Mouse (Mus musculus) cerebellum, adult 2 months (tissue): Measurements from ENCODE around the gene Zdhhc24. TPM values are rescaled to one million over a fixed set of nuclear protein-coding genes. Genes with fewer than 3 reads are reported as not detected.
"Not testable (repeated sequence)": the region's sequence is repeated elsewhere in the genome, so short reads cannot be mapped to it uniquely, and the experiment has no call there.

Experiments used
- DNase-seq, 2 experiments: peaks; one replicate each; pipeline ENCODE4 v3.0.0; 2021
- H3K27ac ChIP-seq: fragments of 200-500 bp; 2 replicates; pipeline ENCODE4 v1.5.1; 2012; ENCODE audit warnings: low read length, control low read depth, inconsistent platforms; ENCODE audit not compliant: insufficient read depth
- H3K27me3 ChIP-seq: fragments of 200-500 bp; 2 replicates; pipeline ENCODE4 v1.6.1; 2012; ENCODE audit warnings: inconsistent platforms, mild to moderate bottlenecking, low read length, moderate library complexity; ENCODE audit not compliant: control insufficient read depth, insufficient read depth
- H3K4me1 ChIP-seq: fragments of 200-500 bp; 2 replicates; pipeline ENCODE4 v1.6.1; 2011; ENCODE audit warnings: low read length; ENCODE audit not compliant: control insufficient read depth, insufficient read depth
- H3K4me3 ChIP-seq: fragments of 200-500 bp; replicated peaks from 2 replicates; pipeline ENCODE3; 2011; ENCODE audit warnings: mild to moderate bottlenecking, low read depth, low read length, control low read depth; ENCODE audit not compliant: insufficient read depth
- CTCF ChIP-seq: fragments of 200-500 bp; IDR thresholded peaks from 2 replicates; pipeline ENCODE4 v1.5.1; 2011; ENCODE audit warnings: low read depth, mild to moderate bottlenecking, control low read depth, low read length, moderate library complexity, borderline replicate concordance; ENCODE audit not compliant: insufficient read depth
- POLR2A ChIP-seq: fragments of 200-500 bp; IDR thresholded peaks from 2 replicates; pipeline ENCODE4 v1.6.1; 2011; ENCODE audit warnings: low read length, control low read depth, borderline replicate concordance; ENCODE audit not compliant: insufficient read depth
- WGBS: fragments of 180-500 bp; shearing (Covaris S2); methylation state at CpG from one replicate; pipeline ENCODE4 v1.1.7; 2018; 5-methylcytosine and 5-hydroxymethylcytosine counted together
- polyA plus RNA-seq: library from polyadenylated mRNA; depleted of rRNA; stranded (reverse); fragments of >200 nt; gene quantifications from 2 replicates; pipeline ENCODE4 v1.2.3, GENCODE M21; 2012

Zdhhc24 gene
- polyA plus RNA-seq, 1 experiment, result 37.0 TPM

DNA sequence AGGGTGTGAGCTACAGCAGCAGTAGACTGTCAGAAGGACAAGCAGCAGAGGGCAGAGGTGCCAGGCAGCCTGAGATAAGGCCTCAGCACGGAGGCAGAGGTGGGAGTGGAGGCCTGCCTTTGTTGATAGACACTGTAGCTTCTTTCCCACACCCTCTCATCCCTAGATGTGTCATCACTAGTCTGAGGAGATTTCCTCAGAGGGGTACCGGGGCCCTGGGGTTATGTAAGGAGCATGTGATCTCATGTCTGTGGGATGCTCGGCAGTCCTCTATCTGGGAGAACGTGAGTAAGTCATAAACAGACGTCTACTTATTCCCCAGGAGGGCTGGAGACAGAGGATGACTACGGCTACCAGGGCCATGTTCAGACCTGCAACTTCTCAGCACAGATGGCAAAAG is 19.4 kb upstream of the Zdhhc24 start:
- no peak for DNase-seq
- H3K27ac ChIP-seq, result no peak overlapping the region
- no peaks in the 10 kb centered on the region for H3K27me3 ChIP-seq
- no peak overlapping the region for H3K4me3 ChIP-seq
- H3K4me1 ChIP-seq, result peaks cover 10% of the 10 kb centered on the region
- WGBS, result 61% methylated on average over 6 of the region's 6 CpGs
- no peak for TF ChIP-seq CTCF
- no peak for TF ChIP-seq POLR2A

DNA sequence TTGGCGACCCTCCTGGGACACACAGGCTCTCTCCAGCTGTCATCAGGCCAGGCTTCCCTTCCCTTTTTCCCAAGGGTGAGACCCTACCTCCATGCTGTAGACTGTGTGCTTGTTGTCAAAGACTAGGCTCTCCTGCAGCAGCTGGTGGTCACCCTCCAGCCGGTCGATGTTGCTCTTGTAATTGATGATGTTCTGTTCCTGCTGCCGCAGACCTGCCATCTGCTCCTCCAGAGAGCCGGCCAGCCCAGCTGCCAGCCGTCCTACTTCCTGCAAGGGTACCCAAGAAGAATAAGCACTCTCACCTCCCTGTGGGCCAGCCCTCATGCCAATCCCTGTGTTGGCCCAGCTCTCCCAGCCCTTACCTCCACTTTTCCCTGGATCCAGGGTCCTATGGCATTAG is 15.4 kb upstream of the Zdhhc24 start:
- H3K4me3 ChIP-seq, result no peak overlapping the region
- no peak overlapping the region for H3K27ac ChIP-seq
- 19% methylated on average over 6 of the region's 6 CpGs for WGBS
- DNase-seq, result no peak
- TF ChIP-seq POLR2A, result no peak
- TF ChIP-seq CTCF, result no peak
- no peaks in the 10 kb centered on the region for H3K27me3 ChIP-seq
- H3K4me1 ChIP-seq, result peaks cover 13% of the 10 kb centered on the region

DNA sequence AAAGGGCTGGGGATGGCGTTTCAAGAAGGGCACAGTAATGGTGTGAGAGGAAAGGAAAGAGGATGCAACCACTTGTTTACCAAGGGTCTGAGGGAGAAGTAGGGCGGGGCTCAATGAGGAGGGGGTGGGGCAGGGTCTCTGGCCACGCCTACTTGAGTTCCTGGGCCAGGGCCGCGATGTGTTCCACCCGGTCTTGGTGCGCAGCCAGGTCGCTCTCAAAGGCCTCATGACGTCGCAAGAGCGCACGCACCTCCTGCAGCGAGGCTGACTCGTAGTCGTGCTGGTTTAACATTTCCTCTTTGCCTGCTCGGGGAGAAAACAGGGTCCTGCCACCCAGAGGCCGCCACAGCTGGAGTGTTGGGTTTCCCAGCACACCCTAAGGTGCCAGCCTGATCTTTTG is 13.3 kb upstream of the Zdhhc24 start:
- no peak for TF ChIP-seq CTCF
- DNase-seq, result no peak
- no peak overlapping the region for H3K27ac ChIP-seq
- whole genome bisulfite sequencing, result 10% methylated on average over 17 of the region's 17 CpGs
- peaks cover 13% of the 10 kb centered on the region for H3K4me1 ChIP-seq
- no peaks in the 10 kb centered on the region for H3K27me3 ChIP-seq
- H3K4me3 ChIP-seq, result no peak overlapping the region

DNA sequence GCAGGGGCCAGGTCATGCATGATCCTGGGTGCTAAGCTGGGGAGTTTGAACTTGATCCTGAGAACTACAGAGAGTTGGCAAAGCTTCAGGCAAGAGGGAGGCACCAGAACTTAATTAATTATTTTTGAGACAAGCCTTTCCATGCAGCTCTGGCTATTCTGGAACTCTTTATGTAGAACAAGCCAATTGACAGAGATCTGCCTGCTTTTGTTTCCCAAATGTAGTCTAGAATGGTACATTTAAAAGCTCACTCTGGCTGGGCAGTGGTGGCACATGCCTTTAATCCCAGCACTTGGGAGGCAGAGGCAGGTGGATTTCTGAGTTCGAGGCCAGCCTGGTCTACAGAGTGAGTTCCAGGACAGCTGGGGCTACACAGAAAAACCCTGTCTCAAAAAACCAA is 3.9 kb upstream of the Zdhhc24 start:
- not testable (repeated sequence) for DNase-seq, H3K27me3 ChIP-seq, H3K4me1 ChIP-seq, H3K27ac ChIP-seq, H3K4me3 ChIP-seq
- 79% methylated on average over 1 of the region's 1 CpGs for WGBS

DNA sequence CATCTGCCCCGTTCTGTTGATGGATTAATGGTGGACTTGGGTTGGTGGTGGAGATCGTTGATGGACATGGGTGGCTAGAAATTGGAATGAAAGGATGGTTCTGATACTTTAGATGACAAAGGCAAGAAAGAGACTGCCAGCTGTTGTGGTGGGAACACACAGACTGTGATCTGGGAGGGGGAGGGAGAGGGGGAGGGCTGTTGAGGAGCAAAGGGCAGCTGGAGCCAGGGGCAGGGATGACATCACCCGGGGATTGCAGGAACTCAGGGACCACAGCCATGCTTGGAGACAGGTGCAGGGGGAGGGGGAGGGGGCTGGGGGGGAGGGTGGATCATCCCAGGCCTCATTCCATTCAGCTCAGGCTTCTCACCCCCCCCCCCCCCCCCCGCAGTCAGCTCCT is 2.2 kb upstream of the Zdhhc24 start:
- no peak for TF ChIP-seq CTCF
- no peak for TF ChIP-seq POLR2A
- H3K27ac ChIP-seq, result no peak overlapping the region
- 63% methylated on average over 4 of the region's 4 CpGs for WGBS

DNA sequence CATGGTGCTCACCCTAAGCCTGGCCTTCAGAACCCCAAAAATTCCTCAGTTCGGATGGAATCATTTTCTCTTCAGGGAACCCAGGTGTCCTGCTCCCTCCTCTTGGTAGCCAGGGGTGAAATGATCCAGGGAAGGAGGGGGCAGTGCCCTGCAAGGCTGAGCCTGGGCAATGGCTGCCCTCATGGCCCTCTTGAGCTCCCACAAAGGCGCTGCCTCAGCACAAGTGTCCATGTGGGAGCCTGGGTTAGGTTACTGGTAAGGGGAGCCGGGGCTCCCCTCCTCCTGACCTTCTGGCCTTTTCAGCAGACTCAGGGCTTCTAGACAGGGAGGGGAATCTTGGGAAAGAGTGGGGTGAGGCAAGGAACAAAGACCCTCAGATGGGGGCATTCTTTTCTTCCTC is 1.7 kb upstream of the Zdhhc24 start:
- Histone ChIP-seq H3K4me3 (no peak overlapping the region), H3K4me1 (0 out of 2 replicates have a peak, but pooled peaks cover 4% of the 10 kb centered on the region), H3K27me3 (no peaks in the 10 kb centered on the region), H3K27ac (no peak overlapping the region)
- TF ChIP-seq CTCF (no peak), POLR2A (no peak)
- DNase-seq, result no peak
- WGBS, result 72% methylated on average over 3 of the region's 3 CpGs

More for the DNA sequence above, 2.2 kb upstream of the Zdhhc24 start:
- Histone ChIP-seq H3K4me1 (0 out of 2 replicates have a peak, but pooled peaks cover 4% of the 10 kb centered on the region), H3K4me3 (no peak overlapping the region), H3K27me3 (no peaks in the 10 kb centered on the region)
- DNase-seq, result no peak

DNA sequence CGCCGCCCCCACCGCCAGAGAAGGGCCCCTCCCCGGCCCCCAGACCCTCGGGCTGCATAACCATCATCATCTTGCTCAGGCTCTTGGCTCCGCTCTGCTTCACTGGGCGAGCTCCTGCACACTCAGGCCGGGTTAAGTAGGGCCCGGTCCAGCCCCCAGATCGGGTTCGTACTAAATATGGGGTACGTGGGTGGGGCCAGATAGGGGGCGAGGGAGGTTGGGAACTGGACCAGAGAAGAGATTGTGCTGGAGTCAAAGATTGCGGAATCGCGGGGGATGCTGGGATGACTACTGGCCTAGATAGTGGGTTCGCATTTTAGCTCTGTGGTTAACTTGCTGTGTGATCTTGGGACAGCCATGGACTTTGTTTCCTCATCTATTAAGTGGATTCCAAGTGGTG is 683 bp upstream of the Zdhhc24 start, which contains the start of gene Actn3:
Gene Actn3, minus strand, starts transcription at position 125 of the 400 bp plus-strand sequence.
- Histone ChIP-seq H3K27me3 (no peaks in the 10 kb centered on the region), H3K4me3 (peak within 1 kb of the TSS; percentile 64), H3K27ac (no peak within 1 kb of the TSS), H3K4me1 (0 out of 2 replicates have a peak, but pooled peaks cover 4% of the 10 kb centered on the region)
- no peak for DNase-seq
- TF ChIP-seq POLR2A, result no peak
- 6% methylated on average over 17 of the region's 17 CpGs for WGBS

DNA sequence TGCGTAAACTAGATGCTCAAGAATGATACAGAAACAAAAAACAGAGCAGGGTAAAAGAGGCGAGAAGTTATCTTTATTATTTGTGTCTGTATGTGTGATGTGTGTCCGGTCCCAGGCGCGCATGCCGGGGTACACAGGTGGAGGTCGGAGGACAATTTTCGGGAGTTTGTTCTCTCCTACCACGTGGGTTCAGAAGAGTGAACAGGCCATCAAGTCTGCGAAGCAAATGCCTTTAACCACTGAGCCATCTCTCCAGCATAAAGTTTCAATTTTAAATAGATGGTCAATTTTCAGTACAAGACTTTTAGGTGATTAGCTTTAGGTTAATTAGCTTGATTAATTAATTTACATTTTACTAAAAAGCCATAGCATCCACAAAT is 846 bp downstream of the Zdhhc24 start:
- Histone ChIP-seq H3K4me3 (no peak overlapping the region), H3K4me1 (0 out of 2 replicates have a peak, but pooled peaks cover 4% of the 10 kb centered on the region), H3K27me3 (no peaks in the 10 kb centered on the region), H3K27ac (no peak overlapping the region)
- TF ChIP-seq CTCF (no peak), POLR2A (no peak)
- no peak for DNase-seq
- 70% methylated on average over 10 of the region's 10 CpGs for WGBS

DNA sequence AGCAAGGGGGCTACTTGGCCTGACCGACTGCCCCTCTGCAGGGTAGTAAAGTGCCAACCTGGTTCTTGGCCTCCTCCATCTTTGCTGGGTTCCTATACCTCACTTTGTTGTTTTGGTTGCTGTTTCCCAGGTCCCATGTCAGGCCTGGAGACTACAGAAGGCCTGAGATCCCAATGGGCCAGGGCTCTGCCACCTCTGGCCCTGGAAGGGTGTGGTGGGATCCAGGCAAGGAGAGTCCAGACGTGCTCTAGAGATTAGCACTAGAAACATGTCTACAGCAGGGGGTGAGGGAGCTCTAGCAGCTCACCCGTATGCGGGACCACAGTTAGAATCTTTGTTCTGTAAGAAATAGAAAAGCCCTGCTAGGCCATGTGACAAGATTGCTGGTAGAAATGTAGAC is 5.5 kb downstream of the Zdhhc24 start:
- no peak overlapping the region for H3K4me3 ChIP-seq
- H3K27me3 ChIP-seq, result no peaks in the 10 kb centered on the region
- no peak overlapping the region for H3K27ac ChIP-seq
- DNase-seq, result no peak
- 84% methylated on average over 4 of the region's 4 CpGs for WGBS
- no peaks in the 10 kb centered on the region for H3K4me1 ChIP-seq
- TF ChIP-seq POLR2A, result no peak
